Mouse (Mus musculus): ENCODE data around the gene Arhgap42.

DNA sequence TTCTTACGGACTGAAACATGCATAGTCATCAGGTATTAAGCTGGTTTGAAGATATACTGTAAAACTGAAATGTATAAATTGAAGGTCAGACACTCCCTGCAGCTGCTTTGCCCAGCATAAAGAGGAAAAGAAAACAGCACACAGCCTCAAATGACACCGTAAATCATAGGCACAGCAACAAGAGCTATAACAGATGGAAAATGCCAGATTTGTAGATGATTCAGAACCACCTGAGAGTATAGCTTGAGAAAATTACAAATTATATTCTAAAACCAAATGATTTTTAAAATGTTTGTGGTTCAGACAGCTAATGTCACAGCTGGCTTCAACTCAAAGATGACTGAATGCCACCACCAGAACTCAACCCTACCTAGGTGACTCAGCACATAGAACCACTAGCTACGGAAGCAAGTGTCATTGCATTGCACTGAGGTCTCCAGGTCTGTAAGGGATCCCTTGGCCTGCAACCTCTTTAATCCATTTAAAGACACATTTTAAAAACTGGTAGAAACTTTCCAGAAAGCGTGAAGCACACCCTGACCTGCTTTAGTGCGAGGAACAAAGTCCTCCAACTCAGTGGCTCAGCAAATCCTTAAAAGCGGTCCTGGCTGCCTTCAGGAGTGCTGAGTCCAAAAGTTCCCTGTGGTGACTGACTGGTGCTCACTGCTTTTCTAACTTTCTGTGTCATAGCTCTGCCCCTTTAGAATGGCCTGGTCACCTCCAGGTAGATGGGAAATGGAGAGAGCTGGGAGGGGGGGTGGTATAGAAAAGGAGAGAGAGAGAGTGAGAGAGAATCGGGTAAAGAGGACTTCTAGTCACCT lies 94.4 kb downstream of the Arhgap42 start:
- no peak for TF ChIP-seq POLR2A (IDR thresholded peaks at IDR 0.05; ENCODE audit: borderline replicate concordance, extremely low read depth, insufficient read depth, insufficient read length, poor library complexity, severe bottlenecking)
- no peak for TF ChIP-seq CTCF (IDR thresholded peaks at IDR 0.05; ENCODE audit: borderline replicate concordance, extremely low read depth, insufficient read depth, insufficient read length)

Measured in brain, embryonic 14.5 days (tissue).